Mouse (Mus musculus) lung, postnatal 10 days (tissue): Measurements from ENCODE around the gene Smc5.

Experiments
- DNase-seq: peaks from one replicate; pipeline ENCODE4 v3.0.0; 2021

The Smc5 gene

DNA sequence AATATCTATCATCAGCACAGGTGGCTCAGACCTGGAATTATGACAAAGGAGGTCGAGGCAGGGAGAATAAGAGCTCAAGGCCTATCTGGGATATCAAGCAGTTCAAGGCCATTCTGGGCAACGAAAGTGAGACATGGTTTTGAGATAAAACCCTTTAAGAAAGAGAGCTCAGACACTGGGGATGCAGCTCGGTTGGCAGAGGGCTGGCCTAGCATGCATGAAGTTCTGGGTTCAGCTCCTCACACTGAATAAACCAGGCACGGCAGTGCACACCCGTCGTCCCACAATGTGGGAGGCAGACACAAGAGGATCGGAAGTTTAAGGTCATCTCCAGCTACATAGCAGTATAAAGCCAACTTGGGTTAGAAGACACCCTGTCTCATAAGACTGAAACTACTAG lies 84.7 kb downstream of the Smc5 start:
- no peak for DNase-seq

GRCm38 (mm10) chr19:23187732-23188131 lies 86.0 kb downstream of the Smc5 start:
- DNase-seq: no peak

GRCm38 (mm10) chr19:23184068-23184467 lies 89.6 kb downstream of the Smc5 start:
- DNase-seq: no peak

DNA sequence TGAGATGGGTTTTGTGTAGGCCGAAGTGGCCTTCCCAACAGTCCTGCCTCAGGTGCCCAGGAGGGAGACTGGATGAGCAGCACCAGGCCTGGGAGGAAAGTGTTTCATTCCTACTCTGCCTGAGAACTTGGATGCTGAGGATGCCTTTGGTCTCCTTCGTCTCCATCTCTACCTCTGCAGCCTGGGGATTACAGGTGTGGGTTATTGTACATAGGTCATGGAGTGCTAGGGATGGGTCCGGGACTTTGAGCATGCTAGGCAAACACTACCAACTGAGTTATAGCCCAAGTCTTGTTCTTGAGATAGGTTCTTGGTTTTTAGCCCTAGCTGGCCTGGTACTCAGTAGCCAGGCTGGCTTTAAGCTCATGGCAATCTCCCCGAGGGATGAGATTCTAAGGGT lies 90.2 kb downstream of the Smc5 start:
- DNase-seq: no peak

DNA sequence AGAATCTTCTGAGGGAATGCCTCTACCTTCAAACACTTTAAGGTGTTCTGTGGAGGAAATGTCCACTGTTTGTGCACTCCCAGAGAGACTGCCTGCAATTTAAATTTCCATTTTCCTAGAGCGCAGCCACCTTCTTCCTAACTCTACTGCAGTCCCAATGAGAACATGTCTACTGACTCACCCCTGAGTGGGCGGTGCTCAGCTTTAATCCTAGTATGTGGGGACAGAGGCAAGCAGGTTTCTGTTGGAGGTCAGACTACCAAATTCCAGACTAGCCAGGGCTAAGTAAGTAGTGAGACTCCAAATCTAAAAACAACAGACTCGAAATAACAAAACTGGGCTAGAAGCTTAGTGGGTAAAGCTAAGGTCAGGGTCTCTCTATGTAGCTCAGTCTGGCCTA lies 95.2 kb downstream of the Smc5 start:
- no peak for DNase-seq

- no peak for DNase-seq
Observed at GRCm38 (mm10) chr19:23175511-23175910, 98.2 kb downstream of the Smc5 start.

- no peak for DNase-seq
Observed at GRCm38 (mm10) chr19:23175090-23175489, 98.6 kb downstream of the Smc5 start.

DNA sequence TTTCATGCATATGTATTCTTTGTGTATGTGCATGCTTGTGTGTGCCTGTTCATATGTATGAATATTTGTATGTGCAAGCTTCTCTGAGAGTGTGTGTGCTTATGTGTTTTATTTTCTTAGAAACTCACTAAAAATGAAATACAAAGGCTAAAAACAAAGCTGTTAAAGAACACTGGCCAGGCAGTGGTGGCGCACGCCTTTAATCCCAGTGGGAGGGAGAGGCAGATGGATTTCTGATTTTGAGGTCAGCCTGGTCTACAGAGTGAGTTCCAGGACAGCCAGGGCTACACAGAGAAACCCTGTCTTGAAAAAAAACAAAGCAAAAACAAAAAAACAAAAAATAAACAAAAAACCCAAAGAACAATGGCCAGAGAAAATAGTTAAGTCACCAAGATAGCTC lies 102.6 kb downstream of the Smc5 start:
- DNase-seq: no peak

DNA sequence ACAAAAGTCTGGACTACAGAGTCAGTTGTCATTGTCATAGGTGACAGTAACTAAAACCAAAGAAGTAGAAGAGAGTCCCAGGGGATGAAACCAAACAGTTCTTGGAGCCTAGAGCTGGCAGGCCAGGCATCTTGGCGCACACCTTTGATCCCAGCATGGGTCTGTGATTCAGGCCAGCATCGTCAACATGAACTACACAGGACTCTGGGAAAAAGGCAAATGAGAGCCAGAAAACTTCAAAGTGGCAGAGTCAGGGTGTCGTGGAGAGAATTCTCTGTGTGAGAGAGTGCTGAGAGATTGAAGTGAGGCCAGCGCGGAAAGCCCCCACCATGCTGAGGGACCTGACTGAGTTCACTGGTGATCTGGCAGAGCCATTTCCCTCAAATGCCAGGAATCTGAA lies 103.2 kb downstream of the Smc5 start:
- DNase-seq: no peak

GRCm38 (mm10) chr19:23169659-23170050 lies 104.0 kb downstream of the Smc5 start:
- no peak for DNase-seq

DNA sequence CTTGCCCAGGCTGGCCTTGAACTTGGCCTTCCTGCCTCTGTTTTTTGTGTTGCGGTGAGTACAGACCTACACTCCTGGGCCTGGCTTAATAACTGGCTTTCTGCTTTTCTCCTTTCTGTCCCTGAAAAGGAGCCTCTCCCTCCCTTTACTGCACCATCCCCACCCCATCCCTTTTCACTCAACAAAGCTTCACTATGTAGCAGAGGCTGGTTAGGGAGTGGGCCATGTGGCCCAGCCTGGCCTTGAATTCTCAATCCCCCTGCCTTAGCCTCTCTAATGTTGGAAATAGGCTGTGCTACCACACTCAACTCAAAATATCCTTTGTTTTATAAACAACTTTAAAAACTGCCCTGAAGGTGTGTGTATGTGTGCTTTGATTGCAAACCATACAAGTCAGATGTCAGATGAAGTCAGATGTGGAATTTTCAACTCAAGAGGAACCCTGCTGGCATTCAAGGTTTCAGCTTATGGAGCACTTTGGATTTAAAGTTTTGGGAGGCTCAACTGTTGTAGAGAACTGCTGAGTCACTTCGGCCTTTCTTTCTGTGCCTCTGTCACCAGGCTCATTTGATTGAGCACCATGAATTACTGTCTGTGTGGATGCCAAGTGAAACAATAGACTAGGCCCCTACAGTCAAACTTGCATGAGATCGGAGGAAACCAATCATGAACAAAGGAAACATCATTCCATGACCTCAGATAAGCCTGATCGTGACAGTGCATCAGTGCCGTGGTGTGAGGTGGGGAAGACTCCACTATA lies 104.6 kb downstream of the Smc5 start:
- DNase-seq: no peak

GRCm38 (mm10) chr19:23166550-23167284 lies 107.0 kb downstream of the Smc5 start:
- DNase-seq: no peak

DNA sequence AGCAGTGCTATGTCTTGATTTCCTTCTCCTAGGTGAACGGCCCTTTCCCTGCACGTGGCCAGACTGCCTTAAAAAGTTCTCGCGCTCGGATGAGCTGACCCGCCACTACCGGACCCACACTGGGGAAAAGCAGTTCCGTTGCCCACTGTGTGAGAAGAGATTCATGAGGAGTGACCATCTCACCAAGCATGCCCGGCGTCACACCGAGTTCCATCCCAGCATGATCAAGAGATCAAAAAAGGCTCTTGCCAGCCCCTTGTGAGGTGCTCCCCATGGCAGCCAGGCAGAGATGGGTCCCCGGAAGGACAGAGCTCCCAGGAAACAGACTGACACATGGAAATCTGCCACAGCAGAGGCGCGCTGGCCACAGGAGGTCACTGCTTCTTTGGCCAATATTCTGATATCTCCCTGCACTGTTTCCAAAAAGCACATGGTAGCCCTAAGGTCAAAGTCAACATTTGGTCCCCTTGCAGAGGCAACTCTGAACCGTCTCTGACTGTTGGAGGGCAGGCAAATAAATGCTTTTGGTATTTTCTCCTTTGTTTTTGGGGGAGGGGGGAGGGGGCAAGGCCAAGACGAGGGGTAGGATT lies 109.0 kb downstream of the Smc5 start:
- no peak for DNase-seq

DNA sequence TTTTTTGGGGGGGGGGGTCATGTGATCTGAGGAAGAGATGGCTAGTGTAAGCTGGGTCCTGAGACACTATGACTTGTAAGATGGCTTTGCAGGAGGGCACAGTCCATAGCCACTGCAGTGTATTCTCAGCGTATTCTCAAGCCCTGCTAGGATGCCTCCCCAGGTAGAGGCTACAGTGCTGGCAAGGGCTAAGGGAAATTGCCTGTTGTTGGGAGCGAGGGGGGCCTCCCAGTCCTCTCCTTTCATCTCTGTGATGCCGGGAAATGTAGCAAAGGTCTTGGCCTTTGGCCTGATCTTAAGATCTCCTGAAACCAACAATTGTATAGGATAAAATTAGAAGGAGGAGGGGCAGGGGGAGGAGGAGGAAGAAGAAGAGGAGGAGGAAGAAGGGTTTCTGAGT lies 110.3 kb downstream of the Smc5 start:
- no peak for DNase-seq

DNA sequence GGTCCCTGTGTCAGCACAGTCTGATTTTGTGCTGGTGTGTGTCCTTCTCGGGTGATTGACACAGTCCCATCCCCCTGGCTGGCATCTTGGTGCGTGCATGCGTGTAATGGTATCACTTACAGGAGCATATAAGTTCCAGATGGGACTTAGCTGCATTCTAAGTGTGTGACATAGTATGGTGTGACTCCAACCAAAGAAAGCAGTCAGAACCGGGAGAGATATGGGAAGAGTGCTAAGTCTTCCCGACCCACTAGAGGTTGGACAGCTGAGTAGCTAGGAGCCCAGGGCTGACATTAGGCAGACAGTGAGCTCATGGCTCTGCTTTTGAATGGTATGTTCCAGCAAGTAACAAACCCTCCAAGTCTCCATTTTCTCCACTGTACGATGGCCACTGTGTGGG lies 110.8 kb downstream of the Smc5 start:
- DNase-seq: no peak

- no peak for DNase-seq
Observed at GRCm38 (mm10) chr19:23162387-23162809, 111.3 kb downstream of the Smc5 start.

DNA sequence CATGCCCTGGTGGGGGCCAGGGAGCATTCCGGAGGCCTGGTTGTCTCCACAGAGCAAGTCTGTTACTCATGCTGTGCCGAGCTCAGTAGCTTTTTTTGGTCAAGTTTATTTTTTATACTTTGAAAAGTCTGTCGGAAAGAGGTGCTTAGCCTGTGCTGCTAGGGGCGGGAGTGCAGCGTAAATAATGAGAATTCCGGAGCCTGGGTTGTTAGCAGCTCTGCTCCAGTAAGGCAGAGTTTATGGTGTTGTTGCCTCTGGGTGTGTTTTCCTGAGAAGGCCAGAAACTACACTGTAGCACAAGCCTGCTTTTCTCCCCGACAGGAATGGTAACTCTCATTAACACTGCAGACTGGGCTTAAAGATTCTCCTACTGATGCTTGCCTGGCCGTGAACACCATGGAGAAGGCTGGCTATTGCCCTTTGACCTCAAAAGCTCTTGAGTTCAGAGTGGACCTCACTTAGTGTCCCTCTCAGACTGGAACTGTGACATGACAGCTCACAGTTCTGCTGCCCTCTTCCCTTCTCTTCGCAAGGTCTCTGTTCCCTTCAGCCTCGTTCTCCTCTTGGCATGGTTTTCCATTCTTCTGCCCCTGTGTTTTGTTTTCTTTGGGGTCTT lies 113.8 kb downstream of the Smc5 start:
- no peak for DNase-seq
